Mouse (Mus musculus): ENCODE results near the gene Vmn1r227. TPM values are rescaled to one million over a fixed set of nuclear protein-coding genes. Genes with fewer than 3 reads are reported as not detected.

The Vmn1r227 gene
- total RNA-seq (2021), result not detected
- long read RNA-seq, experiment 1, result 0 reads
- long read RNA-seq, experiment 2, result 0 reads

DNA sequence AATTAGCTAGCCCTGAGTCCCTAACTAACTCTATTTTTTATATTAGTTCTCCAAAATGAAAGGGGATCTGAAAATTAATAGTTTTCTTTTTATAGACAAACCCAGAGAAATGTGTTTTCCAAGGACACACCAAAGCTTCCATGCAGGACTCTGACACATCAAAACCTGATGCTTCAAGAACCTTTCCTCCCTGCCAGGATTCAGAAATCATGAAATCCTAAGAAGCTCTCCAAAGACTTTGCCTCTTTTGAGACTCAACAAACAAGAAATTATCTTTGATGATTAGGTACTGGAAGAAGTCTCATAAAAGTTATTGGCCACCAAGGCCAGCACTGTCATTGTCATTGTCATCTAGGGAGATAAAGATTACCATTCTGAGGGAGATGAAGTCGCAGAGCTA is at the start of gene Vmn1r227:
Gene Vmn1r227 (plus strand): TSS at position 301 of the 400 bp plus-strand sequence.
- no peak for DNase-seq

DNA sequence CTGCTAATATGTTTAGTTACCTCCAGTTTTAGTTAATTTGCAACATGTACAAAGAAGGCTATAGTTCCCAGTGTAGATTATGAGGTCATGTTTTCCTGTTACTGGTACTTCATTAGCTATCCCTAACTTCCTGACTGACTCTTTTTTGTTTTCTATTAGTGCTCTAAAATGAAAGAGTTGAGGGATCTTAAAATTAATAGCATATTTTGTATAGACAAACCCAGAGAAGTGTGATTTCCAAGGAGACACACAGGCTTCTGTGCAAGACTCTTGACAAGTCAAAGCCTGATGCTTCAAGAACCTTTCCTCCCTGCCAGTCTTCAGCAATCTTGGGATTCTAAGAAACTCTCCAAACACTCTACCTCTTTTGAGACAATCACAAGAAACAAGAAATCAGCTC is 47.1 kb upstream of the Vmn1r227 start, which contains the start of gene Vmn1r226:
Gene Vmn1r226 (plus strand): TSS at position 301 of the 400 bp plus-strand sequence.
- DNase-seq, result no peak

DNA sequence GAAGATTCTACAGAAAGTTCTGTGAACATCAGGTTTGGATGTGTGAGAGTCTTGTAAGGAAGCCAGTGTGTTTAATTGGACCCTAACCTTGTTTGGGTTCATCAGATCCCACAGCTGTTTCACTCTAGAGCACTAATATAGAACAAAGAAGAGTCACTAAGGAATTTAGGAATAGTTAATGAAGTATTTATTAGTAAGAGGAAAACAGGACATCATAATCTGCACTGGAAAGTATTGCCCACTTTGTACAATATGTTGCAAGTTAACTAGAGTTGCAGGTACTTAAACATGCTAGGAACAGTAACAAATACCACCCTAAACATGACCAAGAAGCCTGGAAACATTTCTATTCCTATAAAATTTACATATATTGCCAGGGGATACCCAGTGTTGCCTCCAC is 56.4 kb downstream of the Vmn1r227 start, which contains the start of gene Vmn1r228:
Gene Vmn1r228 (minus strand): TSS at position 101 of the 400 bp plus-strand sequence.
- no peak for DNase-seq

Other genes with a start within 250 kb of the Vmn1r227 start
- not detected for gene Vmn2r108, start 248.5 kb upstream of the Vmn1r227 start, total RNA-seq (2021)
- gene Vmn1r225, start 231.7 kb upstream of the Vmn1r227 start, total RNA-seq (2021), result not detected
- gene Vmn2r109, start 165.1 kb upstream of the Vmn1r227 start, total RNA-seq (2021), result not detected
- gene Vmn2r110, start 133.4 kb upstream of the Vmn1r227 start, total RNA-seq (2021), result not detected
- not detected for gene Fpr-rs3, start 105.0 kb upstream of the Vmn1r227 start, total RNA-seq (2021)
- gene Vmn1r226, start 47.0 kb upstream of the Vmn1r227 start, total RNA-seq (2021), result not detected
- gene Vmn1r228, start 56.3 kb downstream of the Vmn1r227 start, total RNA-seq (2021), result not detected
- under 1 TPM in 1 of 2 experiments, not detected in 1; 0.03 TPM for gene Vmn1r229, start 81.7 kb downstream of the Vmn1r227 start, total RNA-seq (2021)
- gene Vmn1r230, start 110.6 kb downstream of the Vmn1r227 start, total RNA-seq (2021), result not detected
- gene Vmn1r231, start 175.2 kb downstream of the Vmn1r227 start, total RNA-seq (2021), result not detected
- not detected for gene Vmn1r232, start 189.9 kb downstream of the Vmn1r227 start, total RNA-seq (2021)
- 100 to 1,000 TPM; 260 to 272 TPM for gene Ppp2r1a, start 215.5 kb downstream of the Vmn1r227 start, total RNA-seq (2021)